Mouse (Mus musculus): ENCODE results near the gene Hbb-bh2. TPM values are rescaled to one million over a fixed set of nuclear protein-coding genes. Genes with fewer than 3 reads are reported as not detected.
"Not testable (repeated sequence)": the region's sequence is repeated elsewhere in the genome, so short reads cannot be mapped to it uniquely, and the experiment has no call there.

The Hbb-bh2 gene
- polyA plus RNA-seq, 1 experiment = not detected

GRCm38 (mm10) chr7:103810296-103810695 is 30.0 kb downstream of the Hbb-bh2 start:
- 53% methylated on average over 1 of the region's 1 CpGs for WGBS
- Histone ChIP-seq H3K4me1 (ENCODE audit: control insufficient read depth, insufficient read depth, low read length) (no peaks in the 10 kb centered on the region; the same call in 1 of the 2 replicates), H3K27ac (ENCODE audit: control insufficient read depth, insufficient read depth, low read depth, low read length, poor library complexity) (no peak overlapping the region), H3K4me3 (replicated peaks; ENCODE audit: control insufficient read depth, low read depth, low read length) (no peak overlapping the region)
- no peak for TF ChIP-seq POLR2A (IDR thresholded peaks at IDR 0.05; ENCODE audit: borderline replicate concordance, control insufficient read depth, low read depth, low read length)
- TF ChIP-seq CTCF (IDR thresholded peaks at IDR 0.05; ENCODE audit: control insufficient read depth, insufficient read depth, low read length) = no peak

GRCm38 (mm10) chr7:103809801-103810155 is 30.5 kb downstream of the Hbb-bh2 start:
- no peak overlapping the region for H3K4me3 ChIP-seq (replicated peaks; ENCODE audit: control insufficient read depth, low read depth, low read length)
- 14% methylated on average over 1 of the region's 1 CpGs for WGBS

GRCm38 (mm10) chr7:103808971-103809800 is 31.1 kb downstream of the Hbb-bh2 start:
- Histone ChIP-seq H3K4me1 (ENCODE audit: control insufficient read depth, insufficient read depth, low read length) (no peaks in the 10 kb centered on the region; the same call in 1 of the 2 replicates), H3K27ac (ENCODE audit: control insufficient read depth, insufficient read depth, low read depth, low read length, poor library complexity) (no peak overlapping the region), H3K4me3 (replicated peaks; ENCODE audit: control insufficient read depth, low read depth, low read length) (no peak overlapping the region)
- TF ChIP-seq CTCF (IDR thresholded peaks at IDR 0.05; ENCODE audit: control insufficient read depth, insufficient read depth, low read length) = no peak
- TF ChIP-seq POLR2A (IDR thresholded peaks at IDR 0.05; ENCODE audit: borderline replicate concordance, control insufficient read depth, low read depth, low read length) = no peak
- WGBS = 21% methylated on average over 5 of the region's 5 CpGs

More at GRCm38 (mm10) chr7:103809801-103810155, 30.5 kb downstream of the Hbb-bh2 start:
- no peak for TF ChIP-seq CTCF (IDR thresholded peaks at IDR 0.05; ENCODE audit: control insufficient read depth, insufficient read depth, low read length)
- TF ChIP-seq POLR2A (IDR thresholded peaks at IDR 0.05; ENCODE audit: borderline replicate concordance, control insufficient read depth, low read depth, low read length) = no peak
- no peaks in the 10 kb centered on the region; the same call in 1 of the 2 replicates for H3K4me1 ChIP-seq (ENCODE audit: control insufficient read depth, insufficient read depth, low read length)
- peak overlapping the region; percentile 67; the same call in 1 of the 2 replicates for H3K27ac ChIP-seq (ENCODE audit: control insufficient read depth, insufficient read depth, low read depth, low read length, poor library complexity)

- WGBS = 50% methylated on average over 2 of the region's 2 CpGs
- H3K4me3 ChIP-seq (replicated peaks; ENCODE audit: control insufficient read depth, low read depth, low read length); H3K27ac ChIP-seq (ENCODE audit: control insufficient read depth, insufficient read depth, low read depth, low read length, poor library complexity); H3K4me1 ChIP-seq (ENCODE audit: control insufficient read depth, insufficient read depth, low read length): not testable (repeated sequence)
Measured at GRCm38 (mm10) chr7:103808120-103808519, 32.2 kb downstream of the Hbb-bh2 start.

GRCm38 (mm10) chr7:103806856-103807255 is 33.5 kb downstream of the Hbb-bh2 start:
- WGBS = 44% methylated on average over 1 of the region's 1 CpGs
- Histone ChIP-seq H3K27ac (ENCODE audit: control insufficient read depth, insufficient read depth, low read depth, low read length, poor library complexity) (no peak overlapping the region), H3K4me3 (replicated peaks; ENCODE audit: control insufficient read depth, low read depth, low read length) (no peak overlapping the region), H3K4me1 (ENCODE audit: control insufficient read depth, insufficient read depth, low read length) (no peaks in the 10 kb centered on the region)
- TF ChIP-seq POLR2A (IDR thresholded peaks at IDR 0.05; ENCODE audit: borderline replicate concordance, control insufficient read depth, low read depth, low read length) (no peak), CTCF (IDR thresholded peaks at IDR 0.05; ENCODE audit: control insufficient read depth, insufficient read depth, low read length) (peak; percentile 14; the same call in 1 of the 2 replicates)

GRCm38 (mm10) chr7:103792669-103793388 is 47.5 kb downstream of the Hbb-bh2 start:
- Histone ChIP-seq H3K27ac (ENCODE audit: control insufficient read depth, insufficient read depth, low read depth, low read length, poor library complexity) (no peak overlapping the region), H3K4me1 (ENCODE audit: control insufficient read depth, insufficient read depth, low read length) (no peaks in the 10 kb centered on the region), H3K4me3 (replicated peaks; ENCODE audit: control insufficient read depth, low read depth, low read length) (no peak overlapping the region)
- TF ChIP-seq POLR2A (IDR thresholded peaks at IDR 0.05; ENCODE audit: borderline replicate concordance, control insufficient read depth, low read depth, low read length) (no peak), CTCF (IDR thresholded peaks at IDR 0.05; ENCODE audit: control insufficient read depth, insufficient read depth, low read length) (no peak)
- WGBS = 10% methylated on average over 4 of the region's 4 CpGs

- Histone ChIP-seq H3K4me1 (ENCODE audit: control insufficient read depth, insufficient read depth, low read length) (no peaks in the 10 kb centered on the region), H3K4me3 (replicated peaks; ENCODE audit: control insufficient read depth, low read depth, low read length) (no peak within 1 kb of the TSS), H3K27ac (ENCODE audit: control insufficient read depth, insufficient read depth, low read depth, low read length, poor library complexity) (no peak within 1 kb of the TSS)
- no peak for TF ChIP-seq CTCF (IDR thresholded peaks at IDR 0.05; ENCODE audit: control insufficient read depth, insufficient read depth, low read length)
- TF ChIP-seq POLR2A (IDR thresholded peaks at IDR 0.05; ENCODE audit: borderline replicate concordance, control insufficient read depth, low read depth, low read length) = no peak
- 51% methylated on average over 3 of the region's 3 CpGs for WGBS
Measured at GRCm38 (mm10) chr7:103791721-103792120, 48.6 kb downstream of the Hbb-bh2 start, which contains the start of gene Olfr67. TSS of gene Olfr67 (minus strand) at chr7:103791821.

Other genes with a start within 250 kb of the Hbb-bh2 start
- not detected in 2 replicates for gene Olfr619, start 239.9 kb downstream of the Hbb-bh2 start, polyA plus RNA-seq (2011; ENCODE audit: insufficient read depth, insufficient read length, low replicate concordance, missing spikeins)
- gene Olfr620, start 228.0 kb downstream of the Hbb-bh2 start, polyA plus RNA-seq (2011; ENCODE audit: insufficient read depth, insufficient read length, low replicate concordance, missing spikeins) = 0.68 and 2.1 TPM in 2 replicates
- not detected in 2 replicates for gene Olfr622, start 197.8 kb downstream of the Hbb-bh2 start, polyA plus RNA-seq (2011; ENCODE audit: insufficient read depth, insufficient read length, low replicate concordance, missing spikeins)
- not detected in 2 replicates for gene Olfr623, start 176.8 kb downstream of the Hbb-bh2 start, polyA plus RNA-seq (2011; ENCODE audit: insufficient read depth, insufficient read length, low replicate concordance, missing spikeins)
- gene Olfr624, start 169.3 kb downstream of the Hbb-bh2 start, polyA plus RNA-seq (2011; ENCODE audit: insufficient read depth, insufficient read length, low replicate concordance, missing spikeins) = 0.25 and 0.45 TPM in 2 replicates
- not detected in 2 replicates for gene Olfr625-ps1, start 157.8 kb downstream of the Hbb-bh2 start, polyA plus RNA-seq (2011; ENCODE audit: insufficient read depth, insufficient read length, low replicate concordance, missing spikeins)
- gene Olfr243, start 125.8 kb downstream of the Hbb-bh2 start, polyA plus RNA-seq (2011; ENCODE audit: insufficient read depth, insufficient read length, low replicate concordance, missing spikeins) = 0.27 and 0.40 TPM in 2 replicates
- not detected in 2 replicates for gene Olfr628, start 110.1 kb downstream of the Hbb-bh2 start, polyA plus RNA-seq (2011; ENCODE audit: insufficient read depth, insufficient read length, low replicate concordance, missing spikeins)
- gene Olfr629, start 95.6 kb downstream of the Hbb-bh2 start, polyA plus RNA-seq (2011; ENCODE audit: insufficient read depth, insufficient read length, low replicate concordance, missing spikeins) = 1.2 TPM in 1 of 2 replicates, not detected in the other
- not detected in 2 replicates for gene Olfr630, start 83.2 kb downstream of the Hbb-bh2 start, polyA plus RNA-seq (2011; ENCODE audit: insufficient read depth, insufficient read length, low replicate concordance, missing spikeins)
- not detected in 2 replicates for gene Olfr69, start 68.9 kb downstream of the Hbb-bh2 start, polyA plus RNA-seq (2011; ENCODE audit: insufficient read depth, insufficient read length, low replicate concordance, missing spikeins)
- 0.36 TPM in 1 of 2 replicates, not detected in the other for gene Olfr68, start 60.8 kb downstream of the Hbb-bh2 start, polyA plus RNA-seq (2011; ENCODE audit: insufficient read depth, insufficient read length, low replicate concordance, missing spikeins)
- 0.25 TPM in 1 of 2 replicates, not detected in the other for gene Olfr67, start 48.7 kb downstream of the Hbb-bh2 start, polyA plus RNA-seq (2011; ENCODE audit: insufficient read depth, insufficient read length, low replicate concordance, missing spikeins)
- 16,360 and 37,491 TPM in 2 replicates for gene Hbb-bt, start 26.5 kb downstream of the Hbb-bh2 start, polyA plus RNA-seq (2011; ENCODE audit: insufficient read depth, insufficient read length, low replicate concordance, missing spikeins)
- gene Hbb-bs, start 12.4 kb downstream of the Hbb-bh2 start, polyA plus RNA-seq (2011; ENCODE audit: insufficient read depth, insufficient read length, low replicate concordance, missing spikeins) = 44,806 and 110,365 TPM in 2 replicates
- gene Hbb-bh1, start 2.6 kb upstream of the Hbb-bh2 start, polyA plus RNA-seq (2011; ENCODE audit: insufficient read depth, insufficient read length, low replicate concordance, missing spikeins) = 1.6 TPM in 1 of 2 replicates, not detected in the other
- gene Hbb-y, start 12.7 kb upstream of the Hbb-bh2 start, polyA plus RNA-seq (2011; ENCODE audit: insufficient read depth, insufficient read length, low replicate concordance, missing spikeins) = 1.6 TPM in 1 of 2 replicates, not detected in the other
- not detected in 2 replicates for gene Olfr66, start 45.7 kb upstream of the Hbb-bh2 start, polyA plus RNA-seq (2011; ENCODE audit: insufficient read depth, insufficient read length, low replicate concordance, missing spikeins)
- not detected in 2 replicates for gene Olfr64, start 54.0 kb upstream of the Hbb-bh2 start, polyA plus RNA-seq (2011; ENCODE audit: insufficient read depth, insufficient read length, low replicate concordance, missing spikeins)
- not detected in 2 replicates for gene Olfr65, start 63.0 kb upstream of the Hbb-bh2 start, polyA plus RNA-seq (2011; ENCODE audit: insufficient read depth, insufficient read length, low replicate concordance, missing spikeins)
- not detected in 2 replicates for gene Olfr631, start 88.3 kb upstream of the Hbb-bh2 start, polyA plus RNA-seq (2011; ENCODE audit: insufficient read depth, insufficient read length, low replicate concordance, missing spikeins)
- gene Olfr632, start 93.8 kb upstream of the Hbb-bh2 start, polyA plus RNA-seq (2011; ENCODE audit: insufficient read depth, insufficient read length, low replicate concordance, missing spikeins) = not detected in 2 replicates
- gene Olfr633, start 103.9 kb upstream of the Hbb-bh2 start, polyA plus RNA-seq (2011; ENCODE audit: insufficient read depth, insufficient read length, low replicate concordance, missing spikeins) = 0.25 TPM in 1 of 2 replicates, not detected in the other
- not detected in 2 replicates for gene Olfr635, start 130.6 kb upstream of the Hbb-bh2 start, polyA plus RNA-seq (2011; ENCODE audit: insufficient read depth, insufficient read length, low replicate concordance, missing spikeins)
- gene Olfr638, start 158.2 kb upstream of the Hbb-bh2 start, polyA plus RNA-seq (2011; ENCODE audit: insufficient read depth, insufficient read length, low replicate concordance, missing spikeins) = not detected in 2 replicates
- gene Olfr639, start 176.8 kb upstream of the Hbb-bh2 start, polyA plus RNA-seq (2011; ENCODE audit: insufficient read depth, insufficient read length, low replicate concordance, missing spikeins) = not detected in 2 replicates
- not detected in 2 replicates for gene Olfr640, start 185.1 kb upstream of the Hbb-bh2 start, polyA plus RNA-seq (2011; ENCODE audit: insufficient read depth, insufficient read length, low replicate concordance, missing spikeins)
- not detected in 2 replicates for gene Olfr641, start 194.9 kb upstream of the Hbb-bh2 start, polyA plus RNA-seq (2011; ENCODE audit: insufficient read depth, insufficient read length, low replicate concordance, missing spikeins)
- gene Olfr642, start 212.1 kb upstream of the Hbb-bh2 start, polyA plus RNA-seq (2011; ENCODE audit: insufficient read depth, insufficient read length, low replicate concordance, missing spikeins) = 0.29 TPM in 1 of 2 replicates, not detected in the other
- not detected in 2 replicates for gene 4930516K23Rik, start 220.9 kb upstream of the Hbb-bh2 start, polyA plus RNA-seq (2011; ENCODE audit: insufficient read depth, insufficient read length, low replicate concordance, missing spikeins)
- not detected in 2 replicates for gene Olfr644, start 231.3 kb upstream of the Hbb-bh2 start, polyA plus RNA-seq (2011; ENCODE audit: insufficient read depth, insufficient read length, low replicate concordance, missing spikeins)
- gene Olfr645, start 244.9 kb upstream of the Hbb-bh2 start, polyA plus RNA-seq (2011; ENCODE audit: insufficient read depth, insufficient read length, low replicate concordance, missing spikeins) = not detected in 2 replicates